Mouse (Mus musculus): Measurements from ENCODE around the gene Grid1.

Grid1 gene

DNA sequence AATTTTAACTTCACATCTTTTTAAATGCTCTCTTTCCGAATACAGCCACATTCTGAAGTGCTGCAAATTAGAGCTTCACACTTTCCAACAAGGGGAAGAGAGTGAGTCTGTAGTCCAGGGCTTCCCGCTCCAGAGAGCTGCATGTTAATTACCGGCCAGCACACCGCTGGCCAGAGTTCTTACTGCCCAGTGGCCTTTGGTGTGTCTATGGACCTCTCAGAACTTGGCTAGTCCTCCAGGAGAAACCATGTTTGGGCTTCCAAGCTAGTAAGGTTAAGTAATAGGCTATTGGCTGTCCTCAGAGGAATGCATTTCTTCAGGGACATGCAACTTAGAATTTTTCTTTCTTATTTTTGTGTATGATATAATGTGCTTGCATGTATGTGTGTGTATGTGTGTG lies 301.0 kb downstream of the Grid1 start:
- DNase-seq, result peak; percentile 61

DNA sequence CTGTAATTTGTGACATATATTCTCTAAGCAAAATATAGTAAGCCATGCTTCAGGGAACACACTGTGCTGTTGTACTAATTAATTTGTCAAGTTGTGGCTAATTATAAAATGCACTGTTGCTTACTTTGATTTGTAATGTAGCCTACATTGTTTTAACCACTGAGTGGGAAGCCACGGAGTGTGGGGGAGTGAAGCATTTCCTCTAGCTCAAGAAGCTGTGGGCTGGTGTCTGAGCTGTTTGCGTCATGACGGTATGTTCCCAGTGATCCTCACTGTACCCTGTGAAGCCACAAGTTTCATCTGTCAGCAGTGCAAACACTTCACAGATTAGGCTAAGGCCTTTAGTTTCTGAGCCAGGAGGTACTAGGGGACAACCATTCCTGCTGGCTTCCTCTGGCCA lies 302.2 kb downstream of the Grid1 start:
- no peak for DNase-seq

DNA sequence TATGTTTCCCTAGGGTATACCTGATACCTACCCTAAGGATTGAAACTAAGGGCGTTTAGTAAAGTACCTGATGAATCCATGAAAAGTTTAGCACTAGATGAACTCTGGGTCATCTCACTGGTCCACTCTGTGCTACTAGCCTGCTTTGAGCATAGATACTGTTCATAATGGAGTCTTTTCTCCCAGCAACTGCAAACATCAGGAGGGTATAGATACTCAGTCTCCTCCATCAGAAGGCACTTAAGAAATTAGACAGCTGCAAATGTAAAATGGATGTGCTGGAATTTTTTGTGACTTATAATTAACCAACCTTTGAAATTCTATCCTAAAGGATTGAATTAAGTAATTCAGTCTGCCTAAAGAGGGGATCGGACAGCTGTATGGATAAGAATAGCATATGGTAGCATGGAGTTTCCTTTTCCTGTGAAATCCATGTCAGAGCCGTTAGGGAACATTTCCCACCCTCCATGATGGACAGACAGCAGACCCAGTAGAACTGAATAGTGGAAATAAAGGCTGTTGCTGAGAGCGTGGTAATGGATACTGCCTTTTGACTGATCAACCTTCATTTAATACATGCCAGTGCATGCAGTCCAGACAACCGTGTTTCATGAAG lies 303.5 kb downstream of the Grid1 start:
- no peak for DNase-seq

DNA sequence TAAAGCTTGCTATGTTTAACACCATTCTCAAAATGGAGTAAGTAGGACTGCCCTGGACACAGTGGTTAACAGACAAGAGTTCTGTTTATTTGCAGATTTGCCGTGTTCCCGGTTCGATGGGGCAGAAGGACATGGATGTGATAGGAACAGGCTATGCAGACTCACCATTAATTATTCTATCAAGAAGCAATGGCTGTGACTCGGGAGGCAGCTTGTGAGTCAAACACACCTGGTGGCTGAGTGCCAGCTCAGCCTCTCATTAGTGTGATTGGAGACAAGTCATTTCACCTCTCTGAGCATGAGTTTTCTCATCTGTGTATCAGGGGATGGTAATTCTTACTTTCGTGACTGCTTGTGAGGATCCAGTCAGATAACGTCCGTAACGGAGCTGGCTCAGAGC lies 307.7 kb downstream of the Grid1 start:
- DNase-seq, result no peak

DNA sequence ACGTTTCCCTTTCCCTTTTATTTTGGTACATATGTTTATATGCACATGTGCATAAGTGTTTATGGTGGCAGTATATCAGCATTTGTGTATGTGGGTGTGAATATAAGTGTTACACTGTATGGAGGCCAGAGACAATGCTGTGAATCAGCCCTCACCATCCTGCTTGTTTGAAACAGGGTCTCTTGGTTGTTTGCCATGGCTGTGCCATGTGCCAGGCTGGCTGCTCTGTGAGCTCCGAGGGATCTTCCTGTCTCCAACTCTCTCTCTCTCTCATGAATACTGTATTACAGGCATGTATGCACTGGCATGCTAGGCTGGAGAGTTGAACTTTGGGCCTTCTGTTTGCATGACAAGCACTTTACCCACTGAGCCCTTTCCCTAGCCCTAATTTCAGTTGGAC lies 315.1 kb downstream of the Grid1 start:
- DNase-seq, result no peak

DNA sequence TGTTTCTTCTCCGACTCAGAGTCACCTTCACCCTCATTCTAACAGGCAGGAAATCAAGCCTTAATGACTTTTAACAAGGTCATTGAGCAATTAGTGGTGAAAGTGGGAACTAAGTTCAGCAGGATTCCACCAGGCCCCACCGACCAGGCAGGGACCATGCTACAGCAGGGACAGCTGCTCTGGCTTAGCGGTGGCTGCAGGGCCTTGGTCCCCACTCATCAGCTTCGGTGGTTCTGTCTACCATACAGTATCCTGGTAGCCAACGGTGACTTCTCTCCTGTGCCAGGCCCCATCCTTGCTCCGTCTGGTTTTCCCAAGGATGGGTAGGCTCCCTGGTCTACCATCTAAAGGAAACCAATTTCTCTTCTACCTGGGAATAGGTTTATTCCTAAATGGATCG lies 318.2 kb downstream of the Grid1 start:
- DNase-seq, result no peak

DNA sequence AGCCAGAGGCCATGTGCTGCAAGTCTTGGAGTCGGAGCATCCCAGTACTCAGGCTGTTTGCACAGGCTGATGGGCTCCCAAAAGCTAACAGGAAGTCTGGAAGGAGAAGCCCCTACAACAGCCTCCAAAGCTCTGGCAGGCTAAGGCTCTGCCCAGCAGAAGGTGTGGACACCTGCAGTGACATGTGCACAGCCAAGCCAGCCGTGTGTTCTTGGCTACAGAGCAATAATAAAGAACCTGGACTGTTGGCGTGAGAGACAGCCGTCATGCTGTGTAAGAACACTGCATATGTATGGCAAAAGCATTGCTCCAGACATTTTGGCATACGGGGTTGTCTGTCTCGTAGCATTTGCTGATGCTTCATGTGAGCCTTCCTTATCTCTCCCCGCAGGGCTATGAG lies 319.9 kb downstream of the Grid1 start:
- no peak for DNase-seq

DNA sequence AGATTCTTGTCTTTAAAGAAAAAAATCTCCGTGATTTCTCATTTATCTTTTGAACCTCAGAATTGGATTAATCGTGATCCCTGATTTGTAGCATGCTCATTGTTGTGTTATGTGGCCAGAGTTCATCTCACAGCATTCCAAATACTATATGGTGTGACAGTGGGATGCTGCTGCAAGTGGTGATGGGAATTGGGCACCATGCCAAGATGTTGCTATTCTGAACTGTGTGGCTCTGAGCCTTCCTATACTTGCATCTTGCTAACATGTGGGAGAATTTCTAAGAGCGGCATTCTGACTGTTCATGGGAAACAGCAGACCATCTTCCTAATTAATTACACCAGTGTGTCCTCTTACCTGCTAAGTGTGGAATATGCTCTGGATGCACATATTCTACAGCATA lies 332.5 kb downstream of the Grid1 start:
- no peak for DNase-seq

DNA sequence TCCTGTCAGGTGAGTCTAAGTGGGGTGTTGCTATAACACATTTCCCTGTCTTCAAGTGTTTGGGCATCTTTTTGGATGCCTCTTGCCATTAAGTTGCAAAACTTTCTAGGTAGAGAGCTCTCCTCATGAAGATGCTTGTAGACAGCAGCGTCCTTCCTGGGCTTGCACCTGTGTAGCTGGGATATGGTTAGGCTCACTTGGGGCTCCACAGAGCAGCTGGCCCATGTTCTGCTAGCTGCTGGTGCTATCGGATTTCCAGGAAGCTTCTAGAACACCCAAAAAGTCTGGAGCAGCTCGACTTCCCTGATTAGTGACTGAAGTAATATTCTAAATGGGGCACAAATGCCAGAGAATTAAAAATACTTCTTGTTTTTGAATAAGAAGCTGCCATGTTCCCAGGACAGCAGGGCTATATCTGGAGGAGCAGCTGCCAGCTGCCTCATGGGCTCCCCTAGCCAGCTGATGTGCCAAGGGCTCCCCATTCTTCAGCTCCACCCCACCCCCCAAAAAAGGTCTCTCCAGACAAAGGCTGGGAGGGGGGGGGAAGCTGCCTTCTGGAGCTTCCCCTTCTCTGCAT lies 333.9 kb downstream of the Grid1 start:
- no peak for DNase-seq

DNA sequence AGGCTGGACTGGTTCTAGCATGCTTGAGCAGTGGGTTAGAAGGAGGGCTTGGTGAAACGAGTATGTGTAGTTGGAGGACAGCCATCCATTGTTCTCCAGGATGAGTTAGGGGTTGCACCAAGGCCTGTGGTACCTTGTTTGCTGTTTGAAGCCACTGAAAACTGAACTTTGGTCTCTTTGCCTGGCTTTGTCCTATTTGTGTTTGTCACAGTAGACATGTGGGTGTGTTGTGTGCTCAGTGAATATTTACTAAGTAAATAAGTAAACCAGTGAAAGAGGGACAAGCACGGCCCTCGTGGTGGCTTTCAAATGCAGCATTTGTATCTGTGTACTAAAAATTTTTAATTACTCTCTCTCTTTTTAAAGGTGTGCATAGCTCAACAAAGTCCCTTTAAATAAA lies 334.5 kb downstream of the Grid1 start:
- peak; percentile 61 for DNase-seq

DNA sequence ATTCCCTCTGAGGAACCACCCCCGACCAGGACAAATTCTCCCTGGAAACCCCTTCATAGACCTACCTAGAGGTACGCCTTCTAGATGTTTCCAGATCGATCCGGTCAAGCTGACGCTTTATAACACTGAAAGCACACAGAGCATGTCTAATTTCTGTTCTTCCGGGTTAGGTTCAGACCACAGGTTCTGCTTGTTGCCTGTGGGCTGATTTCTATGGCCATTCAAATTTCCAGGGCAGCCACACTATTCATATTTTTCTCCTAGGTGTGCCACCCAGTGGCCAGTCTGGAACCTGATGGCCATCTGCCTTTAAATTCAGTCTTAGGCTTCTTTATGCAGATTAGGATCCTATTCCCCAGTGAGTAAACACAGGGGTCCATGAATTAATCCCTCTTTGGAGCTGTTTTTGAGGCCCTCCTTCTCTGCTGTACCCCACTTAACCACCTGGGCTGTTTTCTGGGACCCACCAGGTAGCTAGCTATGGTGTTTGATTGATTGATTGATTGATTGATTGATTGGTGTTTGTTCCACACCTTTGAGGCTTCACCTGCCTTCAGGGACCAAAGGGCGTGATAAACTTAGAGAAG lies 337.3 kb downstream of the Grid1 start:
- DNase-seq, result peak; percentile 38

DNA sequence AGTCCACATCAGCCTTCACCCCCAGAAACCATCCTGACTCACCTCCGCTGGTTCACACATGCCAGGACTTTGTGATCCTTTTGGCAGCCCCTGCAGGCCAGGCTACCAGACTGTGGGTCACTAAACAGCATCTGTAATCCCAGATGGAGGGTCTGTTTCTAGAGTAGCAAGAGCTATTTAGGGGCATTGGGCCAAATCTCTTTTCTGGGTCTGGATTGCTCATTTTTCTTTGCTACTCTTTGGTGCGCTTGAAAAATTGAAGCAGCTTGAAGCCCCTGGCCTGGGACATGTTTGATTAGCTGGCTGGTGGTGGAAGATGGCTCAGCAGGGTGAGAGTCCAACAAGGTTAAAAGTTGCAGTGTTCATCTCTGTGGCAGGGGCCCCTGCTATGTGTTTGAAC lies 339.4 kb downstream of the Grid1 start:
- DNase-seq, result no peak

DNA sequence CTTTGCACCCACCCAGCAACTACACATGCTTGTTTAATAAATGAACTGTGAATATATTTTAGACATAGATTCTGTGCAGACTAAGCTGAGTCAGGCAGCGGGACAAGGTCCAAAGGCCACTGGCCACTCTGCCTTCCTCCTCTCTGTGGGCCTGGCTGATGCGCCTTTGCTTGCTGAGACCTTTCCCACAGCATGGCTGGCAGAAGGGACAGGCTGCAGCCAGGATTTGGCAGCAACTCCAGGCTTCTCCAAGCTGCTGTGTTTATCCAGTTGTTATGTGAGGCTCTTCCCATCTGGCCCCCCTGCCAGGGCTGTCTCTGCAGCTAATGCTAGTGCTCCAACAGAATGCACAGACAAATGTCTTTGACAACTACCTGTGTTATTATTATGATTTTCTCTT lies 347.5 kb downstream of the Grid1 start:
- DNase-seq, result peak; percentile 85

DNA sequence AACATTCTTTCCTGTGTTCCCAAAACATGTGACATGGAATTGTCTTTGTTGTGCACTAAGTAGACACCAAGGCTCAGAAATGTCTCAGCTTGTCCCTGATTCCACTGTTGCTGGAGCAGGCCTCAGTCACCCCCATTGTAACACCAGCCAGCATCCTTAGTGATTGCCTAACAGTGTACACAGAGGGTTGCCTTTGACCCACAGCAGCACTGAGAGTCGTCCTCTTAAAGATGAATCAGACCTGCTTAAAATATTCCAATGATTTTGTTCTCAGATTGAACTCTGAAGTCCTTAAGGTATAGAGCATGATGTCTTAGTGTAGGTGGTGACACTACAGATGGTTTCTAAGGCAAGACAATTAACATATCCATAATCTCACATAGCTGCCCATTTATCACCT lies 354.0 kb downstream of the Grid1 start:
- DNase-seq, result no peak

DNA sequence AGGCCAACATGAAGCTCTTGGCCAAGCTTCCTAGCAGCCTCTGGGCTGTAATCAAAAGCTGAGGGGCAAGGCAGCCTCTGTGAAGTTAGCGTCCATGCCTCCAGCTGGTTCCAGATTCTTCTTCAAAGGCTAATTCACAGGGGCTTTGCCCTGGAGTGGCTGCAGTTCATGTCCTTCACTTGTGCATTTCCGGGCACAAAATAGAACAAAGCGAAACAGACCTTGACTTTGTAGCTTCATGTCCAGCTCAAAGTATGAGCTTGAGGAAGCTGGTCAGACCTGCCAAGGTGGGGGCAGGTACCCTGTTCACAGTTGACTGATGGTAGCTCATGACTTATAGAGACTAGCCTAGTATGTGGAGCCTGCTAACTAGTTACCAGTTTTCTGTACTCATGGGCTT lies 356.1 kb downstream of the Grid1 start:
- DNase-seq, result no peak

DNA sequence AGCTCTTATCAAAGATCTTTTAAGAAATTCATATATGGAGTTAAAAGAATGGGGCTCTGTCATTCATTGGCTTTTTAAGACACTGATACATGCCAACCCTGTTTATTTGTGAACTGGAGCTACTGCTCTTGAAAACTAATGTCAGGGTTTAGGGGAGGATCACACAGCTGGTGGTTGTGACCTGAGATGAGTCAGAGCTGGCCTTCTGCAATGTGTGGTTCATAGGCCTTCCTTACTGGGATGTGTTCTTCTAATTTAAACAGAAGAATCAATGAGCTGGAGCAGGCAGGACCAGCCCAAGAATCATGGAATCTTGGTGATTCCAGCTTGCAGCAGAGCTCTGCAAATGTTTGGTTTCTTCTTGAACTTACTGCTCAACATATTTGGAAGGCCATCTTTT lies 359.2 kb downstream of the Grid1 start:
- DNase-seq, result no peak

DNA sequence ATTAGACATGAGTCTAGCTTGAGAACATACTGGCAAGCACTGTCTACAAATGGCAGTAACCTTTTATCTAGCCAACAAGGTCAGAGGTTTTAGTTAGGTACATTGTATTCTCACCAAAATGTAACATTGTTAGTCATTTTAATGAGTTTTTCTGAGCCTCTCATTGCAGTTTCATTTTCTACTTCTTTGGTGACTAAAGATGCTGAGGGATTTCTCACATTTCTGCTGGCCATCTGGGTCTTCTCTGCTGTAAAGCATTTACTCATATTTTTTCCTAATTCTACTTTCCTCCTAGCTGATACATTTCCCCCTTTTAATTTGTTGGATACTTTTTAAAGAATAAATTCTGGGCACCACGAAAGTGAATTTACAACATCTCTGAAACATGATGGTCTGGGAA lies 365.5 kb downstream of the Grid1 start:
- no peak for DNase-seq

DNA sequence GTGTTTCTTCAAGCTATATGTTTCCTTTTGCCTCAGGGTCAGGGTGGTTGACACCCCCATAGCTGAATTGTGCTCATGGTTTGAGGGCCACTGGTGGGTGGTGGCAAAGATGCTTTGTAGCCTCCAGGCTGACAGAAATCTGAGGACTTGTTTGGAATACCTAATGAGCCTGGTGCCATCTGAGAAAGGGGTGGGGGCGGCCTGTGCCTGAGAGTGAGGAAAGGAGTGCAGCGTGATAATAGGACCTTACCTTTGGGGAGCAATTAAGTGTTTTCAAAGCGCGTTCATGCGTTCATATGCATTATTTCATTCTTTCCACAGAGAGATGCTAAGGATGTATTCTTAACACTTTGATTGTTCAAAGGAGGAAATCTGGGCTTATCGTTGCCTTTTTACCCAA lies 372.3 kb downstream of the Grid1 start:
- DNase-seq, result no peak

DNA sequence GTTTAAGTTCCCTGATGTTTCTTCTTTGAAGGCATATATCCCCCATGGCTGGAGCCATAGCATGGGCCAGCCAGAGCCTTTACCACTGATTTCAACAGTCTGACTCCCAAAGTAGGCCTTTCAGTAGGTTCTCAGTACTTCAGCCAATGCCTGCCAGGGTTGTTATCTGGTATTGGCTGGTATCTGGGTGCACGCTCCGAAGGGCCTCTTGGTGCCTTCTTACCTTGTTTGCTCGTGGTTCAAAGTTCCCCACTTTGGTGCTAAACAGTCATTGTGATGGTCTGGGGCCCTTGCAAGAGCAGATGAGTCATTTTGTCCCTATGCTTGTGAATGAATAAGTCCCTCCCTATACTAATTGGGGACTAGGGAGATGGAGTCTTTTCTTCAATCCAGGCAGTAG lies 377.5 kb downstream of the Grid1 start:
- no peak for DNase-seq

DNA sequence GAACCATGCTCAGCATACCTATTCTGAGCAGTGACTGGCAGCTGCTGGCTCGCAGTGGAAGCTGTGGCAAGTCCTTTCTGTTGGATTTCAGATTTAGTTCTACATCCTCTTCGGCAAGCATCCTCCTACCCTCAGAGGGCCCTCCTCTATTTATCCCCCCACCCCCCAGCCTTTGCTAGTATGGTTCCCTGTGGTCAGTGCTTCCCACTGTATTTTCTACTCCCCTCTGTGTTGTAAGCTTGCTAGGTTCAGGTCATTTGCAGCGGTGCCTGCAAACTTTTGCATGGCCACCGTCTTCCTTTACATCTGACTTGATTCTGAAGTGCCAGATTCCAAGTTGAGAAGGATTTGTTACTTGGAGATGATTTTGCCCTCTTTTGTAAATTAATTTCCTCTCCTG lies 378.5 kb downstream of the Grid1 start:
- no peak for DNase-seq

DNA sequence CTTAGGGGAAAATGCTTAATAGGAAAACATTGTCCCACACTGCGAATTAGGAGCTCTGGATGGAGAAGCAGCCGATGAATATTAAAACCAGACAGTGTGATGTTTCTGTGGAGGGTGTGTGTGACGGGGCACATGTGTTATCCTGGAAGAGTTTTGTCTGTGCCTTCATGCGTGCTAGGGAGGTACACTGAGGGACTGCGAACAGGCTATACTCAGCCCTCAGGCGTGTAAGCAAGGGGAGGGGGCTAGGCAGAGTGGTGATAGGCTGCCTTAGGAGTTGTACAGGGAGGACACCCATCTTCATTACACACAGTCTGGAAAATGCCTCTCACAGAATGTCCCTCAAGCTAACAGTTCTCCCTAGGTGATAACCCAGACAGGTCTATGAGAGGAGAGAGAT lies 379.0 kb downstream of the Grid1 start:
- no peak for DNase-seq

DNA sequence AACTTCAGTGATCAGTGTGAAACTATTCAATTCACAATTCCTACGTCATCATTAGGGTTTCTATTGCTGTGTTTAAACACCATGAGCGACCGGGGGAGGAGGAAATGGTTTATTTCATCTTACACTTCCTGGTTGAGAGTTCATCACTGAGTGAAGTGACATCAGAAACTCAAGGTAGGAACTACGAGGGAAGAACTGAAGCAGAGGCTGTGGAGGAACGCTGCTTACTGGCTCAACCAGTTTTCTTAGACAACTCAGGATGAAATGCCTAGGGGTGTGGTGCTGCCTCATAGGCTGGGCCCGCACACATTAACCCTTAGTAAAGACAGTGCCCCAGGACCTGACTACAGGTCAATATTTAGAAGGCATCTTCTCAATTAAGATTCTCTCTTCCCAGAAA lies 389.5 kb downstream of the Grid1 start:
- no peak for DNase-seq

DNA sequence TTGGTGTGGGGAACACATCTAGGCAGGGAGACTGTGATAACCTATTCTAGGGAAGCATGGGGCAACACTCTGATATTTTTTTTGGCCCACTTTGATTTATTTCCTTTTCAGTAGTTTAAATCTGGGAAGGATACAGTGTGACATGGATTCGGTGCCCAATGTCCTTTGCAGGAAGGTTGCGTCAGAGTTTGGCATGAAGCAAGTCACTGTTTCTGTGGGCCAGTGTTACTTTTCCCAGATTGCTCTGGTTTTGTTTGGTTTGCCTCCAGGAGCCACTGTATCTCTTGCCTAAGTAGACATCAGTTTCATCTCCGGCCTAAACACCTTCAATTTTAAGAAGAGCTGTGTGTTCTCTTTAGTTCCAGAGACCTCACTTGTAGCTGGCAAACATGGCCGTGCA lies 399.1 kb downstream of the Grid1 start:
- no peak for DNase-seq

DNA sequence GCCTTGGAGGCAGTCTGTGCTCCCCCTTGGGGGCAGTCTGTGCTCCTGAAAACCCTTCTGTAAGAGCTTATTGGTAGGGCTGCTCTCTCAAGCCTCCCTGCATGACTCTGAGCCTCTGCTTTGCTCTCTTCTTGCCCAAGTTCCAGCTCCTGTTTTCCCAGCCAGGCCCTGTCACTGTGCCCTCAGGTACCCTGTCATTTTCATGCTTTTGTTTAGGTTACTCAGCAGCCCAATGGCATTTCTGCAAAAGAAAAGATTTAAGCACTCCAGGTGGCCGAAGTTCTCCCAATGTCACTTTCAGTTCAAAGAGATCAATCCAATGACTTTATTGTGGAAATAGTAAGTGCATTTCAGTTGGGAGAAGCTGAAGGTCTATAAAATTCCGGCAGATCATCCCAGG lies 402.3 kb downstream of the Grid1 start:
- DNase-seq, result no peak

DNA sequence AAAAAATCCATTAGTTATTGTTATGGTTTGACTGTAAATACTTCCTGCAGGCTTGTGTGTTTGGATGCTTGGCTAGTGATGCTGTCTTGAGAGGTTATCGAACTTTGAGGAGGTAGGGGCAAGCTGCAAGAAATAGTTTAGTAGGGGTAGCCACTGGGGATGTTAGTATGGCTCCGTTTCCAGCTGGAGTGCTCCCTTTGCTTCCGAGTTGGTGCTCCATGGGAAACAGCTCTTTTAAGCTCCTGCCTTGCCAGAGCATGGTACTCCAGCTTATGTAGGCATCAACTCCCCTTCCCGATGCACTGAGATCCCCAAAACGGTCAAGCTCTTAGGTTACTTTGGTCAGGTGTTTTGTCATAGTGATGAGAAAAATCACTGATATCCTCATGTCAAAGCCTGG lies 407.7 kb downstream of the Grid1 start:
- no peak for DNase-seq

Measured in kidney, adult 9 months (tissue).